Mouse (Mus musculus): Measurements from ENCODE around the gene Stk32c. TPM values are rescaled to one million over a fixed set of nuclear protein-coding genes. Genes with fewer than 3 reads are reported as not detected.

Gene Stk32c
- total RNA-seq, 2 experiments from 2014 or later = 102 to 105 TPM

DNA sequence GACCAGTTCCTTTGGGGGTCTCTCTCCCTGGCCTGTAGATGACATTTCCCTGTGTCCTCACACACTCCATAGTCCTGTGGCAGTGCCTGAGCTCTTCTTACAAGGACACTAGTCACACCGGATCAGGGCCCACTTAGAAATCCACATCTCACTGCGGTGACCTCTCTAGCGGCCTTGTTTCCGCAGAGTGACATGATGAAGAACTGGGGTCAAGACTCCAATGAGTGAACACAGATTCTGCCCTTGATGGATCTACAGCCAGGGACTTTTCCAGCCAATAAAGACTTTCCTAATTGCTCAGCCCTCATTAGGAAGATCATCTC lies 4.4 kb downstream of the Stk32c start:
- Histone ChIP-seq H3K27ac (no peak overlapping the region), H3K4me3 (no peak overlapping the region)
- no peak for DNase-seq (ENCODE audit: low spot score in 2 of 2)
- TF ChIP-seq CTCF (conservative IDR thresholded peaks at IDR 0.05) = no peak

DNA sequence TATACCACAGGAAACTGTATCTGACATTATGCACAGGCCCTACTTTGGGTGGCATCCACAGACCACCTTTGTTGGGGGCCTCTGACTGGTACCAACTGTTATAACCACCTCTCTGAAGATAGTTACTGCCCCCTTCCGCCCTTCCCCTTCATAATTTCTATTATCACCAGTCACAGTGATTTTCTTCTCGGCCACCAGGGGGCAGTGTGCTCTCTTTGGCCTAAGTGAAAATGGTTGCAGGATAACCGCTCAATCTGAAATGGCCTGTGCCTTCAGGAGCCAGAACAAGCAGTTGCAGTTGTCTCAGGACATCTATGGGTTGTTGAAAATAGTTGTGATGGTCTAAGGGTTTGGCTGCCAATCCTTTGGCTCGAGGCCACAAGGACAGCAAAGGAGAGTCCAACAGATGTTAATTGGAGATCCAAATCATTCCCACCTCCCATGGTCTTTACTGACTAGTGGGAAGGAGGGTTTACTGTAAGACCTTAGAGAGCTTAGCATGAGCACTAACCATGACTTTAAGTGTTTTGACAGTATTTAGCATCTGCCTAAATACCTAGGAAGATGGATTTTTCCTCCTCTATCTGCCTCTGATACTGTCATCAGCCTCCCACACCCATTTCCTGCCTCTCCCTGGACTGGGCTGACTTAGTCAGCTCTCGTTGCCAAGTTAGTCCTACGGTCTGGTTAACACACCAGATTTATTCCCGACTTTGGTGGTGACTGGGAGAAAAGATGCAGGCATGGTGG lies 4.9 kb downstream of the Stk32c start:
- TF ChIP-seq CTCF (conservative IDR thresholded peaks at IDR 0.05) = peak; percentile 92
- Histone ChIP-seq H3K27ac (no peak overlapping the region), H3K4me3 (no peak overlapping the region)
- no peak for DNase-seq (ENCODE audit: low spot score in 2 of 2)

DNA sequence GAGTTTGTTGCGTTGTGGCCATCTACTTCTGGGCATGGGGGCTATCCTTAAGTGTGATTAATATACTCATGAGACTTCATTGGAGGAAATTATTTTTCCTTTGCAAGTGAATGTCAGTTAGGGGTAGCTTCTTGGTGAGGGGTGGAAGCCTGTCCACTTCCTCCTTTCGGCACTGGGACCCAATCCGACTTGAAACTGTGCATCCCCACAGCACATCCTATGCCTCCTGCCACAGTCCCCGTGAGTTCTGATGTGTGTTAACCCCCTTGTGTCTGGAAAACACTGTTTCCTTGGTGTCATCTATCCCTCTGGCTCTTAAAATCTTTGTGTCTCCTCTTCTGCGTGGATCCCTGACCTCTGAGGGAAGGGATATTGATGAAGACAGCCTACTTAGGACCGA lies 11.9 kb downstream of the Stk32c start:
- Histone ChIP-seq H3K4me3 (no peak overlapping the region), H3K27ac (no peak overlapping the region)
- no peak for TF ChIP-seq CTCF (conservative IDR thresholded peaks at IDR 0.05)
- DNase-seq (ENCODE audit: low spot score in 2 of 2) = no peak

DNA sequence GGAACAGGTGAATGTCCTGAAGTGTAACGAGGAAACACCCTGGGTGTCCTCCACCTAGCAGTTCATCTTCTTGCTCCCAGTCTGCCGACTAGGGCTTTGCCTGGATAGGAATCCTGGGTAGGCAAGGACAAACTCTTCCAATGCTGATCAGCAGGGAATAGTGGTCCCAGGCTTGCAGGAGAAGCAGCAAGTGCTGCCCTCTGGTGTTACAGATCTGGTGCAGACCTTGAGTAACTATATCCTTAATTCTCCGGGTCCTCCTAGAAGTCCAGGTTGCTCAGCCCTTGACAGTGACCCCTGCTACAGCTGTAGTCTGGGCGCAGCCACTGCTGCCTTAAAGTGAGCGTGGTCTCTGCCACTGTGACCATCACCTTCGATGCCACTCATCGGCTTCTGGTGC lies 13.0 kb downstream of the Stk32c start:
- DNase-seq (ENCODE audit: low spot score in 2 of 2) = peak; percentile 69 to 81
- H3K27ac ChIP-seq = no peak overlapping the region
- H3K4me3 ChIP-seq = no peak overlapping the region
- peak; percentile 91 for TF ChIP-seq CTCF (conservative IDR thresholded peaks at IDR 0.05)

DNA sequence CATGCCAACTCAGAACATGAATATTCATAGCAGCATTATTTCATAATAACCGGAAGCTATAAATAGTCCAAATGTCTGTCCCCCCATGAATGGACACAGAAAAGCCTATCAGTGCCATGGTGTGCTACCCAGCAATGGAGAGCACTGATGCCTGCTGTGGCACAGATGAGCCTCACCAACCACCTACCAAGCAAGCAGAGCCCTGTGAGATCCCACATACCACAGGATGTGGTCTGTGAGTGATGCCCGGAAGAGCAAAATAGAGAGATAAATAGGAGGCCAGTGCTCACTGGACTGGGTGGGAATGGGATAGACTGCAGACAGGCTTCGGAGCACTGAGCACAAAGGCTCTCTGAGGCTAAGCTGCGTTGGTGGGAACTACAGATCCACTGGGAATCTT lies 16.1 kb downstream of the Stk32c start:
- H3K4me3 ChIP-seq = no peak overlapping the region
- no peak overlapping the region for H3K27ac ChIP-seq
- TF ChIP-seq CTCF (conservative IDR thresholded peaks at IDR 0.05) = no peak
- DNase-seq (ENCODE audit: low spot score in 2 of 2) = no peak

DNA sequence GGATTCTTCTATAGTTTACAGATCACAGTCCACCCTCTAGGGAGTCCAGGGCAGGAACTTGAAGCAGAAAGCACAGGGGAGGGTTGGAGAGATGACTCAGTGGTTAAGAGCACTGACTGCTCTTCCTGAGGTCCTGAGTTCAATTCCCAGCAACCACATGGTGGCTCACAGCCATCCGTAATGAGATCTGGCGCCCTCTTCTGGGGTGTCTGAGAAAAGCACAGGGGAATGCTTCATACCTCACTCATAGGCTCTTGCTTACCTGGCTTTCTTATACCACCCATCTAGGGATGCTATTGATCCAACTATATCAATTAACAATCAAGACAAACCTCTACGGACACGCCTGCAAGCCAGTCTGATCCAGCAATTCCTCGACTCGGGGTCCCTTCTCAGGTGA lies 21.5 kb downstream of the Stk32c start:
- DNase-seq (ENCODE audit: low spot score in 2 of 2) = no peak
- no peak overlapping the region for H3K4me3 ChIP-seq
- TF ChIP-seq CTCF (conservative IDR thresholded peaks at IDR 0.05) = peak; percentile 66
- H3K27ac ChIP-seq = no peak overlapping the region

DNA sequence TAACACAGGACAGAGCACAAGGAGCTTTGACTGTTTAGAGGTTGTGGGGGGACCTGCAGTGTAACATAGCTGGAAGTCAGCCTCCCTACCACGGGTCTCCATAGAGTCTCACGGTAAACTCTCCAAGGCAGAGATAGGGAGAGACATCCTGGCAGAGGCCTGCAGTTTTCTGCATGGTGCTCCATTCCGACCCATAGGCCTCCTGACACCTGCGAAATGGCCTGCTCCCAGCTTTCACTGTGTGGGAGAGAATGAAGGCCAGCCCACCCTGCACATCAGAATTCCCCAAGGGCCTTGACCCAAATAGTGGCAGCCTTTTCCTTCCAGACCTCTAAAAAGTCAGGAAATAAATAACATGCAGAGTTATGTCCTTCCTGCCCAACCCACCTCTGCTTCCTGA lies 22.5 kb downstream of the Stk32c start:
- no peak for DNase-seq (ENCODE audit: low spot score in 2 of 2)
- TF ChIP-seq CTCF (conservative IDR thresholded peaks at IDR 0.05) = no peak
- no peak overlapping the region for H3K27ac ChIP-seq
- no peak overlapping the region for H3K4me3 ChIP-seq

DNA sequence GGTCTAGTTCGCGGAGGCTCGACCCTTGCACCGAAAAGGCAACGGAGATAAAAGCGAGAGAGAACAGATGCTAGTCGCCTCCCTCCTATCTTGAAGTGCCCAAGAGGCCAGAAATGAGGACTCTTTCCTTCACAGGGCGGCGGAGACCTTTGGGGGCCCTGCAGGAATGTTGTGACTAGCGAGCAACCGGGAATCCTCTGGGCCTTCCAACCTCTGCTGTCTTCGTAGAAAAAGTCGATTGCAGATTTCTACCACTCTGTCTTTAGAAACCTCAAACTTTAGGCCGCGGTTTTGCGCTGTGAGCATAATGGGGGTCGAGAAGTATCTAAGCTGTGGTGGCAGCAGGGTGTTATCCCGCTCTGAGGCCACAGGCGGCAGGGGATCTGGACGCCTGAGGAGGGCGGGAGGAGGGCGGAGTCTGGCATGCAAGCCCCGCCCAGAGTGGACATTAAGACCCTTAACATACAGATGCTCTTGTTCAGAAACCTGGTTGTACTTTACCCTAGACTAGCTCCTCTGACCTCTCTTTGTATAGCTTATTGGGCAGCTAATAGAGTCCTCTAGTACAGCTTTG lies 24.4 kb downstream of the Stk32c start:
- peak overlapping the region; percentile 86 for H3K27ac ChIP-seq
- no peak for DNase-seq (ENCODE audit: low spot score in 2 of 2)
- H3K4me3 ChIP-seq = peak overlapping the region; percentile 64
- peak; percentile 55 for TF ChIP-seq CTCF (conservative IDR thresholded peaks at IDR 0.05)

DNA sequence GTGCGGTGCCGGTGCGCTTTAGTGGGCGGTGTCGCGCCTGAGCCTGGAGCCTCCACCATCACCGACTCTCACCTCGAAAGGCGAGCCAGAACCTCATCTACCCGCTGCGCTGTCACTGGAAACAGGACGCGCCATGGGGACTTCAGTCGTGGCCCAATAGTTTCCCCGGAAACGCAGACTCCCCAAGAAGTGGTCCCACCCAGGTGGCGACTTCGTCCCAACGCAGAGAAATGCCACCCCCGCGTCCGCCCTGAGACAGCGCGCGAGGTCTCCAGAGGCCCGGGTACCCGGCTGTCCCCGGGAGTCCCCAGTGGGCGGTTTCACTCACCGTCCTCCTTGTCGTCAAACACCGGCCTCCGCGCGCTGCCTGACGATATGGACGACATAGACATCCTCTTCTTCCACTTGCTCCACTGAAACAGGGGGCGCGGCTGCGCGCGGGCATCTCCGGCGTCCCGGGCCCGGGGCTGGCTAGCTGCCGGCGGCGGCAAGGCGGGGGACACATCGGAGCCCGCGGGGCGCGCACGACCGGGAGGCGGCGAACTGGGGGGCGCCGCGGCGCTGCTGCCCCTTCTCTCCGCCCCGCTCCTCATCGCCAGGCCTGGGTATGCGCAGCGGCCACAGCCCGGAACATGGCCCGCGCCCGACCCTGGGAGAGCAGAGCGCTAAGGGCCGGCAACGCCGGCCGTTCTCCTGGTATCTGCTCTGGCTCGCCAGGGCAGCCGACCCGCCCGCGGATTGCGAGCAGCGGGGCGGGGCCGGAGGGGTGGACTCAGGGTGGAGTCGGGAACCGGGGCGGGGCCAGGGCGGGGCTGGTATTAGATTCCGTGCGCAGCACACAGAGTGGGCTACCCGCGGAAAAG lies 25.1 kb downstream of the Stk32c start:
- peak; percentile 54 to 76 for DNase-seq (ENCODE audit: low spot score in 2 of 2)
- no peak for TF ChIP-seq CTCF (conservative IDR thresholded peaks at IDR 0.05)
- peak overlapping the region; percentile 86 for H3K27ac ChIP-seq
- peak overlapping the region; percentile 64 for H3K4me3 ChIP-seq

DNA sequence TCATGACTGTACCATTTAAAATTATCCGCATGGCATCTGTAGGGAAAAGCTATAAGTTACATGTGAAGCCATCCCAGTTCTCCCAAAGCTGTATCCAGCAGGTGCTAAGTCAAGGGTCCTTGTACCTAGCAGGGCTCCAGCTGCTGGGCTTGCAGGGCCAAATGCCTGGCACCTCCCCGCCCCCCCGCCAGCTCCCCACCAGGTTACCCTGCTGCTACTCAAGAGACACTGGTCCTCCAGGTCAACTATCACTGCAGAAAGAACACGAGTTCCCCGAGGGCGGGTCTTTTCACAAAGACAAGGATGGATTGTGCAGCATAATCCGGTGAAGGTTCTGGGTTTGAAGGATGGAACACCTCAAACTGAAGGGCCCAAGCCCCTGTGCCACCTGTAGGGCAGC lies 25.8 kb downstream of the Stk32c start:
- no peak for TF ChIP-seq CTCF (conservative IDR thresholded peaks at IDR 0.05)
- peak overlapping the region; percentile 64 for H3K4me3 ChIP-seq
- DNase-seq (ENCODE audit: low spot score in 2 of 2) = no peak
- H3K27ac ChIP-seq = peak overlapping the region; percentile 86

DNA sequence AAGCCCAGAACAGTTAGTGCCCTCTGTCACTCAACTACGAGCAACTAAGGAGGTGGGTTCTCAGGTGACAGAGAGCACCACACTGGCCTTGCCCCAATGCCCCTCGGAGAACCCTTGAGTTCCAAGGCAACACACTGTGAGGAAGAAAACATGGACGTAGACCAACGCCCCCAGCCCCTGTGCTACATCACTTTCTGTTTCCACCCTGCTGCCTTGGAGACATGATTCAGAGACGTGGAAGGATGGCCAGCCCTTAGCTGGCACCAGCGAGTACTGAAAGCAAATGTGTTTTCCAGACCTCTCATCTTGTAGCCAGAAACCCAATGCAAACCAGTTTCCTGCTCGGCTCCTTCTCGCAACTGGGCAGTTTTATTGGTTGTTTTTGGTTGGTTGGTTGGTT lies 26.7 kb downstream of the Stk32c start:
- TF ChIP-seq CTCF (conservative IDR thresholded peaks at IDR 0.05) = no peak
- H3K4me3 ChIP-seq = peak overlapping the region; percentile 64
- H3K27ac ChIP-seq = peak overlapping the region; percentile 86
- no peak for DNase-seq (ENCODE audit: low spot score in 2 of 2)

DNA sequence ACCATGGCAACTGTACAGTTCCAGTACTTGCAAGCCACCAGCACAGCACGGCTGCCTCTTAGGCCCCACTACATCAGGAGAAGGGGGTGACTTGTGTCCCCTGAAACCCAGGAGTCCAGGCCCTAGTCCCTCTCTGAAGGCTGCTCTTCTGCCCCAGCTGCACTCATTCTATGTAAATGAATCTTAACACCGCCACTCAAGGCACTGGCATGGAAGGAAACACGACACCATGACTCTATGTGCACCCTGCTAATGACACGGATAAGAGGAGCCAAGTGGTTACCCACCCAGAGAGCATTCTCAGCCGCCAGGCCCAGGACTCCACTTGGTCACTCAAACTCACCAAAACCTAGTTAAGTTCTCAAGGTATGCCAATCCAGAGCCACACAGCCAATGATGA lies 27.1 kb downstream of the Stk32c start:
- no peak for DNase-seq (ENCODE audit: low spot score in 2 of 2)
- Histone ChIP-seq H3K27ac (peak overlapping the region; percentile 86), H3K4me3 (peak overlapping the region; percentile 64)
- TF ChIP-seq CTCF (conservative IDR thresholded peaks at IDR 0.05) = no peak

DNA sequence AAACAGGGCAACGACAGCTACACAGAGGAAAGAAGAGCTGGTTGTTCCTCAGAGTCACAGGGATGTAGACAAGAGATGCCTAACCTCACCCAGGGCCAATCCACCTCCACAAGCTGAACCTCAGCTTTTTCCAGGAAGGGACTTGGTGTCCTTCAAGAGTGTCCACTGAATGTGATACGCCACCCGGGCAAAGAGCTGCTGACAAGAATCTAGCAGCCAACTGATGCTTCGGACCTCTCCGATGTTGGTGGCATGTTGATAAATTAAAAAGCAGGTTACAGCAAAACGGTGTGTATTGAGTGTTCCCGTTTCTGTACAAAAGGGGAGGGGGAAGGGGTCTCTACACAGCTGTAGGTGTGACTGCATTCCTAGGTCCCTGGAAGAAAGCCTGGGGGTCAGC lies 28.3 kb downstream of the Stk32c start:
- DNase-seq (ENCODE audit: low spot score in 2 of 2) = no peak
- Histone ChIP-seq H3K4me3 (peak overlapping the region; percentile 64), H3K27ac (peak overlapping the region; percentile 86)
- TF ChIP-seq CTCF (conservative IDR thresholded peaks at IDR 0.05) = no peak
